Mouse (Mus musculus): ENCODE results near the gene Pgf. TPM values are rescaled to one million over a fixed set of nuclear protein-coding genes. Genes with fewer than 3 reads are reported as not detected.

Gene Pgf
- polyA plus RNA-seq, 1 experiment from 2014 or later = 13.4 TPM

GRCm38 (mm10) chr12:85140036-85140701 lies 37.4 kb downstream of the Pgf start:
- ATAC-seq (replicated peaks; ENCODE audit: insufficient number of reproducible peaks, low FRiP score, low TSS enrichment, low read depth) (no peak), DNase-seq (ENCODE audit: low spot score) (no peak)
- no peak overlapping the region for H3K4me3 ChIP-seq (ENCODE audit: low read depth, low read length)
- H3K36me3 ChIP-seq (replicated peaks; ENCODE audit: control insufficient read depth, insufficient read depth, low read depth, low read length) = no peaks in the 10 kb centered on the region
- no peak overlapping the region for H3K4me2 ChIP-seq (ENCODE audit: low read depth, low read length)
- no peaks in the 10 kb centered on the region for H3K9me3 ChIP-seq (replicated peaks; ENCODE audit: control insufficient read depth, low read length)
- H3K27me3 ChIP-seq (ENCODE audit: control insufficient read depth, insufficient read depth, low read length) = no peaks in the 10 kb centered on the region
- H3K27ac ChIP-seq (replicated peaks; ENCODE audit: low read depth, low read length) = no peak overlapping the region
- H3K9ac ChIP-seq (replicated peaks; ENCODE audit: low read length) = no peak overlapping the region
- WGBS = 41% methylated on average over 18 of the region's 18 CpGs
- H3K4me1 ChIP-seq (ENCODE audit: control insufficient read depth, insufficient read depth, low read length) = no peaks in the 10 kb centered on the region; the same call in 1 of the 2 replicates

DNA sequence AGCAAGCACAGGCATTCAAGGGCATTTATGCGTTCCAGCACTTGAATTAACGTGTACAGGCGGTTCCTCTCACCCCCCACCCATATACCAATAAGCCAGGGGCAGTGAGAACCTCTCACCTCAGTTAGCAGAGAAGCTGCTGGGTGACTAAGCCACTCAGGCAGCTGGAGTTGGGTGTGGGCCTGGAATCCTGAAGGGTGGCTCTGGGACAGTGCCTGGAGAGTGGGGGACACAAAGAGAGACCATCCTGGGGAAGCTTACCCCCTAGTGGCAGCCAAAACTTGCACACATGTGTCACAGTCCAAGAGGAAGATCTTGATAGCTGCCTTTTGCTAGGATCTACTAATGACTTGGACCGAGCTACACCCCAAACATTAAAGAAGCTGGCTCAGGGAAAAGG lies 41.0 kb downstream of the Pgf start:
- DNase-seq (ENCODE audit: low spot score) (no peak), ATAC-seq (replicated peaks; ENCODE audit: insufficient number of reproducible peaks, low FRiP score, low TSS enrichment, low read depth) (no peak)
- Histone ChIP-seq H3K27me3 (ENCODE audit: control insufficient read depth, insufficient read depth, low read length) (no peaks in the 10 kb centered on the region), H3K9me3 (replicated peaks; ENCODE audit: control insufficient read depth, low read length) (no peaks in the 10 kb centered on the region), H3K9ac (replicated peaks; ENCODE audit: low read length) (no peak overlapping the region), H3K36me3 (replicated peaks; ENCODE audit: control insufficient read depth, insufficient read depth, low read depth, low read length) (peaks cover 3% of the 10 kb centered on the region), H3K27ac (replicated peaks; ENCODE audit: low read depth, low read length) (no peak overlapping the region), H3K4me3 (ENCODE audit: low read depth, low read length) (no peak overlapping the region), H3K4me2 (ENCODE audit: low read depth, low read length) (no peak overlapping the region), H3K4me1 (ENCODE audit: control insufficient read depth, insufficient read depth, low read length) (no peaks in the 10 kb centered on the region; the same call in 1 of the 2 replicates)
- 80% methylated on average over 4 of the region's 4 CpGs for WGBS

GRCm38 (mm10) chr12:85135513-85136470 lies 41.8 kb downstream of the Pgf start:
- WGBS = 78% methylated on average over 19 of the region's 19 CpGs
- no peak for ATAC-seq (replicated peaks; ENCODE audit: insufficient number of reproducible peaks, low FRiP score, low TSS enrichment, low read depth)
- H3K27me3 ChIP-seq (ENCODE audit: control insufficient read depth, insufficient read depth, low read length) = no peaks in the 10 kb centered on the region

GRCm38 (mm10) chr12:85134043-85134794 lies 43.4 kb downstream of the Pgf start:
- ATAC-seq (replicated peaks; ENCODE audit: insufficient number of reproducible peaks, low FRiP score, low TSS enrichment, low read depth) = no peak

More at GRCm38 (mm10) chr12:85135513-85136470, 41.8 kb downstream of the Pgf start:
- Histone ChIP-seq H3K4me3 (ENCODE audit: low read depth, low read length) (no peak overlapping the region), H3K9ac (replicated peaks; ENCODE audit: low read length) (no peak overlapping the region), H3K9me3 (replicated peaks; ENCODE audit: control insufficient read depth, low read length) (no peaks in the 10 kb centered on the region), H3K27ac (replicated peaks; ENCODE audit: low read depth, low read length) (no peak overlapping the region), H3K36me3 (replicated peaks; ENCODE audit: control insufficient read depth, insufficient read depth, low read depth, low read length) (peaks cover 8% of the 10 kb centered on the region), H3K4me2 (ENCODE audit: low read depth, low read length) (no peak overlapping the region), H3K4me1 (ENCODE audit: control insufficient read depth, insufficient read depth, low read length) (no peaks in the 10 kb centered on the region; the same call in 1 of the 2 replicates)
- no peak for DNase-seq (ENCODE audit: low spot score)

DNA sequence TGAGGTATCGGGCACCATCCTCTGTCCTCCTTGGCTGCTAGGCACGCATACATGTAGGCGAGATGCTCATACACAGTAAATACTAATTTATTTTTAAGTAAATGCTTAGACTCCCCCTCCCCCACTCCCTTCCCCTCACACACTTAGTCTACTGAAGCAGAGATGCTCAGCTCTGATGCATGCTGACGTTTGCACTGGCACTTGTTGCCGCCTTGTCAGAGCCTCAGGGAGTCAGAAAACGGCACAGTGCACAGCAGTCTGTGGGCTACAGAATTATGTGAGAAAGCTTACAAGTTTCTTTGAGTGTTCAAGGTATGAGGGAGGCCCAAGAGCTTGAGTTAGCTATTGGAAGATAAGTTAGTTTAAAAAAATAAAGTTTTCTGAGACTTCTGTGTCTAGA lies 46.2 kb downstream of the Pgf start:
- no peak for ATAC-seq (replicated peaks; ENCODE audit: insufficient number of reproducible peaks, low FRiP score, low TSS enrichment, low read depth)
- no peak overlapping the region for H3K9ac ChIP-seq (replicated peaks; ENCODE audit: low read length)
- H3K4me1 ChIP-seq (ENCODE audit: control insufficient read depth, insufficient read depth, low read length) = no peaks in the 10 kb centered on the region
- H3K27ac ChIP-seq (replicated peaks; ENCODE audit: low read depth, low read length) = no peak overlapping the region
- H3K4me2 ChIP-seq (ENCODE audit: low read depth, low read length) = no peak overlapping the region
- no peaks in the 10 kb centered on the region for H3K9me3 ChIP-seq (replicated peaks; ENCODE audit: control insufficient read depth, low read length)
- no peaks in the 10 kb centered on the region for H3K27me3 ChIP-seq (ENCODE audit: control insufficient read depth, insufficient read depth, low read length)
- no peak overlapping the region for H3K4me3 ChIP-seq (ENCODE audit: low read depth, low read length)
- peaks cover 19% of the 10 kb centered on the region for H3K36me3 ChIP-seq (replicated peaks; ENCODE audit: control insufficient read depth, insufficient read depth, low read depth, low read length)
- no peak for DNase-seq (ENCODE audit: low spot score)
- WGBS = 84% methylated on average over 6 of the region's 6 CpGs

More at GRCm38 (mm10) chr12:85134043-85134794, 43.4 kb downstream of the Pgf start:
- H3K4me3 ChIP-seq (ENCODE audit: low read depth, low read length) = no peak overlapping the region
- no peak for DNase-seq (ENCODE audit: low spot score)
- H3K27me3 ChIP-seq (ENCODE audit: control insufficient read depth, insufficient read depth, low read length) = no peaks in the 10 kb centered on the region
- H3K4me2 ChIP-seq (ENCODE audit: low read depth, low read length) = no peak overlapping the region
- peaks cover 8% of the 10 kb centered on the region for H3K36me3 ChIP-seq (replicated peaks; ENCODE audit: control insufficient read depth, insufficient read depth, low read depth, low read length)
- H3K4me1 ChIP-seq (ENCODE audit: control insufficient read depth, insufficient read depth, low read length) = no peaks in the 10 kb centered on the region; the same call in 1 of the 2 replicates
- H3K9me3 ChIP-seq (replicated peaks; ENCODE audit: control insufficient read depth, low read length) = no peaks in the 10 kb centered on the region
- no peak overlapping the region for H3K27ac ChIP-seq (replicated peaks; ENCODE audit: low read depth, low read length)
- WGBS = 91% methylated on average over 8 of the region's 8 CpGs
- no peak overlapping the region for H3K9ac ChIP-seq (replicated peaks; ENCODE audit: low read length)

DNA sequence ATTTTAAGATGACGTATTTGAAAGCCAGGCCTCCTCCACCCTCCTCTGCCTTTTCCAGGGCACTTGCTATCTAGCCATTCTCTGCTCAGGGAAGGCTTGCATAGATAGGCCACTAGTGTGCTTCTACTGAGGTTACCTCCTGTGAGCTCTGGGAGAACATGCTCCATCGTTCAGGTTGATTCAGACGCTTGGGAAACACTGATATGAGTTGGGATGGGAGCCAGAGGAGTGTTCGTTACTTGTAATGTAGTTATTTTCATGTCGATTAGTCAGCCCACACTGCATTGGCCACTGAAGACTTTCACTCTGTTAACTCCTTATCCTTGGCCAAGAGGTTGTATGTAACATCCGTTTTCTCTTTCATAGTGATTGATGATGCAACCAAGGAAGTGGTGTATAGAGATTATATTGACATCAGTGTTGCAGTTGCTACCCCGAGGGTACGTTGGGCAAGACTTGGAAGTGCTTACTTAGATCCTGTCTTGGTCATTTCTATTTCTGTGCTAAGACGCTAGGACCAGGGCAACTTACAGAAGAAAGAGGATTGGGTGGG lies 48.1 kb downstream of the Pgf start:
- Histone ChIP-seq H3K4me3 (ENCODE audit: low read depth, low read length) (no peak overlapping the region), H3K4me2 (ENCODE audit: low read depth, low read length) (no peak overlapping the region), H3K9me3 (replicated peaks; ENCODE audit: control insufficient read depth, low read length) (no peaks in the 10 kb centered on the region), H3K4me1 (ENCODE audit: control insufficient read depth, insufficient read depth, low read length) (no peaks in the 10 kb centered on the region), H3K9ac (replicated peaks; ENCODE audit: low read length) (no peak overlapping the region), H3K36me3 (replicated peaks; ENCODE audit: control insufficient read depth, insufficient read depth, low read depth, low read length) (peaks cover 19% of the 10 kb centered on the region), H3K27me3 (ENCODE audit: control insufficient read depth, insufficient read depth, low read length) (no peaks in the 10 kb centered on the region), H3K27ac (replicated peaks; ENCODE audit: low read depth, low read length) (no peak overlapping the region)
- no peak for DNase-seq (ENCODE audit: low spot score)
- 95% methylated on average over 9 of the region's 9 CpGs for WGBS
- no peak for ATAC-seq (replicated peaks; ENCODE audit: insufficient number of reproducible peaks, low FRiP score, low TSS enrichment, low read depth)

- Histone ChIP-seq H3K4me1 (ENCODE audit: control insufficient read depth, insufficient read depth, low read length) (no peaks in the 10 kb centered on the region), H3K9me3 (replicated peaks; ENCODE audit: control insufficient read depth, low read length) (no peaks in the 10 kb centered on the region), H3K9ac (replicated peaks; ENCODE audit: low read length) (no peak overlapping the region), H3K27ac (replicated peaks; ENCODE audit: low read depth, low read length) (no peak overlapping the region), H3K4me3 (ENCODE audit: low read depth, low read length) (no peak overlapping the region), H3K27me3 (ENCODE audit: control insufficient read depth, insufficient read depth, low read length) (no peaks in the 10 kb centered on the region), H3K36me3 (replicated peaks; ENCODE audit: control insufficient read depth, insufficient read depth, low read depth, low read length) (peaks cover 24% of the 10 kb centered on the region), H3K4me2 (ENCODE audit: low read depth, low read length) (no peak overlapping the region)
- DNase-seq (ENCODE audit: low spot score) (no peak), ATAC-seq (replicated peaks; ENCODE audit: insufficient number of reproducible peaks, low FRiP score, low TSS enrichment, low read depth) (no peak)
- WGBS = 86% methylated on average over 8 of the region's 8 CpGs
These were observed 50.5 kb downstream of the Pgf start for GRCm38 (mm10) chr12:85126986-85127603.
